1 mouse cellular context compared by ENCODE assay signal in genomic region chr16:20672965-20673705, GRCm38 (mm10).
A peak's percentile ranks its signal among the peaks of the same experiment; 100 is the strongest.
TF ChIP-seq lines count a peak whose summit lies in the region.

No protein-coding gene starts in this region.

TF ChIP-seq in CH12.LX, 34 proteins besides CTCF, POLR2A, EP300 and RAD21:
- no peak for TF ChIP-seq BHLHE40 (IDR thresholded peaks at IDR 0.05; ENCODE audit: low read depth, low read length)
- peak; percentile 59; the same call in 1 of the 2 replicates for TF ChIP-seq UBTF (IDR thresholded peaks at IDR 0.05; ENCODE audit: low read depth, low read length)
- no peak for TF ChIP-seq ZMIZ1 (IDR thresholded peaks at IDR 0.05; ENCODE audit: low read depth, low read length)
- TF ChIP-seq MYC (IDR thresholded peaks at IDR 0.05; ENCODE audit: low read depth, low read length) = 0 out of 2 replicates have a peak, but pooled peaks have one; percentile 35
- TF ChIP-seq MAX (IDR thresholded peaks at IDR 0.05; ENCODE audit: low read length) = 0 out of 2 replicates have a peak, but pooled peaks have one; percentile 29
- no peak for TF ChIP-seq MAZ (IDR thresholded peaks at IDR 0.05; ENCODE audit: low read depth, low read length)
- TF ChIP-seq ZKSCAN1 (IDR thresholded peaks at IDR 0.05; ENCODE audit: borderline replicate concordance, low read depth, low read length) = no peak
